Mouse (Mus musculus) kidney, adult 18-20 months (tissue): ENCODE data around the gene Tank.

Source experiments
- DNase-seq: peaks from one replicate; pipeline ENCODE4 v3.0.0; 2021

Tank gene

GRCm38 (mm10) chr2:61580555-61581080, 2.2 kb downstream of the Tank start:
- no peak for DNase-seq

DNA sequence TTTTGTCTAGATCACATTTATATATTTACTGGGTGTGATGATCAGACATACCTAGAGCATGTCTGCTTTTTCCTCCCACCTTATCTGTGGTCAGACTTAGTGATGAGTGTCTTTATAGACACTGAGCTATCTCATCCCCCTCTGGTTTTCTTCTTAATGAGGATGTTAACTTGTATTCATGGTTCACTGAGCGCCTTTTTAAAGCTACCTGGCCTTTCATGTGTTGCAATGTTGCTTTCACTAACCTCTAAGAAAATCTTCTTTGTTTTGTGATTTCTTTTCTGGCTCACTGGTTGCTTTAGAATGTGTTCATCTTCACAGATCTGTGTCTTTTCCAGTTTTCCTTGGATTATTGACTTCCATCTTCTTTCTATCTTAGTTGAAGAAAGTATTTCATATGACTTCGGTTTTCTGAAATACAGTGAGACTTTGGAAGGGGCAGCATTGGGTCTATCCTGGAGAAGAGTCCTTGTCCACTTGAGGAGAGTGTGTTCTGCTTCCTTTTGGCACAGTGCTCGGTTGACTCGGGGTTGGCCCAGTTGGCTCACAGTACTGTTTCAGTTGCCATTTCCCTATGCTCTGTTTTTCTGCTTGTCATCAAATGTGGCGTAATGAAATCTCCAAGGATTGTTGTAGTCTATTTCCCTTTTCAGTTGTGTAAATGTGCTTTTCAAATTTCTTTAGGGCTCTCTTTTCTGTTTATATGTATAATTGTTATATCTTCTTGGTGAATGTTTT, 4.4 kb downstream of the Tank start:
- DNase-seq, result no peak

DNA sequence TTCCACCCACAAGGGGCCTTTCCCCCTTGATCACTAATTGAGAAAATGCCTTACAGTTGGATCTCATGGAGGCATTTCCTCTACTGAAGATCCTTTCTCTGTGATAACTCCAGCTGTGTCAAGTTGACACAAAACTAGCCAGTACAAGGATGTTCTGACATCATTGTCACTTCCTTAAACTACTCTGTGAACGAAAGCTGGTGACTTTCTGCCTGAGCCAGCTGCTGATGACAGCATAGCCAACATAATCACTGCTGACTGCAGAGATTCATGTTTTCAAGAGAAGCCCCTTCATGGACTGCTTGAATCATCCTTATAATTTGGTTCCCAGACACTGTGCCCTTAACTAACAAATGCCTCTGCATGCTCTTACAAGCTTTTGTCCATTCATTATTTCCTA, 7.1 kb downstream of the Tank start:
- DNase-seq, result no peak

DNA sequence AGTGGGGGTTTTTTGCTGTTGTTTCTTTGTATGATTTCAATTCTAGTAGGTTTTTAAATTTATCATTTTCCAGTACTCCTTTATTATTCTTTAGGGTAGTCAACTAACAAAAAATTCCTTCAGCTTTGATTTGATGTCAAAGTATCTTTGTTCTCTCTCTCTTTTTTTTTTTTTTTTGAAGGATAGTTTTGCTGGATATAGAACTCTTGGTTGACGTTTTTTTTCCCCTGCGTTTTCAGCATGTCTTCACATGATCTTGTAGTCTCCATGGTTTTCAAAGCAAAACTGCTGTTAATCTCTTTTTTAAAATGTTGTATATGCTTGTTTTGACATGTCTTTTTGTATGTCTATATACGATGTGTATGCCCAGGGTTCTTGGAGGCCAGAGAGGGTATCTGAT, 7.8 kb downstream of the Tank start:
- no peak for DNase-seq

- no peak for DNase-seq
Measured at GRCm38 (mm10) chr2:61590751-61591150, 12.4 kb downstream of the Tank start.

GRCm38 (mm10) chr2:61592095-61592494, 13.7 kb downstream of the Tank start:
- no peak for DNase-seq

DNA sequence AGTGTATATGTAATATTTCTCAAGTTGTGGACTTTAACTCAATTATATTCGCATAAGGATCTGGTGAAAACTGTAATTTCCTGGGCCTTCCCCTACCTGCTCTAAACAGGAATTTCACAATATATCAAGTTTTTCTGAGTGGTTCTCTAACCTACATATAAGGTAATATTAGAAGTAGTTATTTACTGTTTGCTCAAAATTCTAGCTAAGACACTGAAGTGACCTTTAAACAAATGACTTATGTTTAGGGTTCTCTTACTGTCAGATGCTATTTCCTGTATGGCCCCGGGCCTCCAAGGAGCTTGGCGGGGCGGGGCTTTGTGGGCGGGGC, 14.3 kb downstream of the Tank start:
- DNase-seq, result no peak

DNA sequence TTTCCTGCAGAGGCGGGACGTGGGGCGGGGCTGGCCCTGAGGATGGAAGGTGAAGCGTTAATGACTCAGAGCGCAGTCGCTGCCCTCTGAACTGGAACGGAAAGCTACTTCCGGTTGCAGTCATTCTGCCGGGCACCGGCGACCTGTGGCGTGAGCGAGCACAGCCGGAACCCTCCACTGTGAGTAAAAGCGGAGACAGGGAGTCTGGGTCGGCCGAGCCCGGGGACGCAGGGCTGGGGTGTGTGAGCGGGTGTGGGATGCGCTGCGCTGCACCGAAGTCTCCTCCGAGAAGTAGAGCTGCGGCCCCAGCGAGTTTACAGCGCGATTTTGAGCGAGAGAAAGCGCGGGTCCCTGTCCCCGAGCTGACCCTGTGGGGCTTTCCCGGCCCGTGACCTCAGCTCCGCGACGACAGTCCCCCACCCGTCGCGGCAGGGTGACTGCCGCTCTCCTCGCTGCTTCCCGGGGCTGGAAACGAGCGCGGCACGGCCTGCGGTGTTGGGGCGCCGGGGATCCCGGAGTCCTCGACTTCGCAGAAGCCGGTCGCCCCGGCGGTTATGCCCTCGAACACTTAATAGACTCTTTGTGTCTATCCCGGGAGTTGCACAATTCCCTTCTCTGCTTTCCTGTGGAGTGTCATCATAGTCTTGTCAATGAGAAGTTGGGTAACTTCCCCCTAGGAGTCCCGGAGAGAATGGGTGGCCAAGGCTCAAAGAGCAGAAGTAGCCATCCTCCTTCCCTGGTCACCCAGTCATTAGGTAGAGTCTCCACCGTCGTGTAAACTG, 14.8 kb downstream of the Tank start:
- DNase-seq, result peak; percentile 96

DNA sequence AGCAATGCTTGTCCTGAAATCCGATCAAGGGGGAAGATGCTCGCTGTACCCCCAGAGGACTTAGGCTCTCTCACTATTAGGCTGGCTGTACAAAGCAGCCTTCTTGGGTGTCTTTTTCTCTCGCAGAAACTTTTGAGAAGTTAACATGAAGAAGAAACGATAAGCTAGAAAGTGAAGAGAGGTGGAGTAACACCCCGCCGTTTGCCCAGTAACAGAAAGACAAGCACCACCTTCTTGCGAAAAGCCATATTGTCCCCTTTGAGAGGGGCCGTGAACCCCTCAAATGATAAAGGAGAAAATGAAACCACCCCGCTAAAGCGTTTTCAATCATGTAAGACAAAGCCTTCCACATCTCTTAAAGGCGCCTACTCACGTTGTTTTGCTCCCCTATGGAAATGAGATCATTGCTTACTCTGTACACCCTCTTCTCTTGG, 15.5 kb downstream of the Tank start:
- DNase-seq, result no peak

GRCm38 (mm10) chr2:61599730-61600129, 21.3 kb downstream of the Tank start:
- no peak for DNase-seq

DNA sequence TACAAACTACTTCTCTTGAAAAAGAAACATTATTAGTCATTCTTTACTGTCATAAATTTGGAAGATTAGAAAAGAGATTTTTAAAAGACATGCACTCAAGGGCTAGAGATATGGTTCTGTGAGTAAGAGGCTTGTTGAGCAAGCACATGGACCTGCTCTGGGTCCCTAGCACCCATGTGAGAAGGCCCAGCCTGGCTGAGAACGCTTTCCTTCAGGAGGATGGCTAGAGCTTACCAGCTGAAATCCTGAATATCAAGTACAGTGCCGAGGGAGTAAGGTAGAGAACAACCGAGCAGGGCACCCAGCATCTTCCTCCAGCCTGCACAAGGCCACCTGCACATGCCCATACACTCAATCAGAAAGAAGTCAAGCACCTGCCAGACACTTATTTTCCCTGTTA, 25.1 kb downstream of the Tank start:
- no peak for DNase-seq

- DNase-seq, result no peak
Measured at GRCm38 (mm10) chr2:61606942-61607341, 28.6 kb downstream of the Tank start.

GRCm38 (mm10) chr2:61623996-61624395, 45.6 kb downstream of the Tank start:
- DNase-seq, result no peak

DNA sequence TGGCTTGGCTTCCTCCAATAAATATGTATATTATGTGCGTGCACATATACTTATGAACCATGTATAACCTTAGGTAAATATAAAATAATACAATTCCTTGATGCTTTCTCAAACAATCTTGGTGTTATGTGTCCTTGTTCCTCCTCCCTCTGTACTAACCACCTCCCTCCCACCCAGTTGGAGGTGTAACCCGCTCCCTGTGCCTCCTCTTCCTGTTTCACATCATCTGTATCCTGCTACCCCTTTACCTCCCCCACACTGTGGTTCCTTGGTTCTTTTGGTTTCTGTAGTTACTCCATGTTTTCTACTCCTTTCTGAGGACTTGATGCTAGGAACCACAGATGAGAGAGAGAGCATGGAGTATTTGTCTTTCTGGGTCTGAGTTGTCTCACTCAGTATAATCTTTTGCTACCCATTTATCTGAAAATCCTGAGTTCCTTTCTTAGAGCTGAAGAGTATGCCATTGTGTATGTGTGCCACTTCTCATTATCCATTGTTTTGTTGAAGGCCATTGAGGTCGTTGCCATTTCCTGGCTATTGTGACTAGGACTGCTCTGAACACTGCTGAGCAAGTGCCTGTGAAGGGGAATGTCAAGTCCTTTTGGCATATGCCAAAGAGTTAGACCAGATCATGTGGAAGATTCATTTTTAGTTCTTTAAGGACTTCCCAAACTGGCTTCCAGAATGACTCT, 52.6 kb downstream of the Tank start:
- no peak for DNase-seq

DNA sequence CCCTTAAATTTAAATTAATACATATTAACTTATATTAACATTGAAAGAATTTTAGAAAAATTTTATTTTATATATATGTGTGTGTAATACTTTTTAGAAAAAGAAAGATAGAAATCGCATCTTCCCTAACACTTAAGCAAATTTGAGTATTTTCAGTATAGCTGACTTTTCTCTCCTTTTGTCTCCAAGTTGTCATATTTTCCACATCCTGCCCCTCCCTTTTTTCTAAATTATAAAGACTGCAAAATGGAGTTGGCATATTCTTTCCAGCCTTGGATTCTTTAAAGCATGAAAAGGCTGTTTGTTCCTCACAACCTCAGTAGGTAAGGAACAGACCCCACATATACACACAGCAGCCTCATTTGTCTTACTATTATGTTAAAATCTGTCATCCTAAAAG, 56.7 kb downstream of the Tank start:
- DNase-seq, result no peak

GRCm38 (mm10) chr2:61638182-61638581, 59.8 kb downstream of the Tank start:
- DNase-seq, result no peak

DNA sequence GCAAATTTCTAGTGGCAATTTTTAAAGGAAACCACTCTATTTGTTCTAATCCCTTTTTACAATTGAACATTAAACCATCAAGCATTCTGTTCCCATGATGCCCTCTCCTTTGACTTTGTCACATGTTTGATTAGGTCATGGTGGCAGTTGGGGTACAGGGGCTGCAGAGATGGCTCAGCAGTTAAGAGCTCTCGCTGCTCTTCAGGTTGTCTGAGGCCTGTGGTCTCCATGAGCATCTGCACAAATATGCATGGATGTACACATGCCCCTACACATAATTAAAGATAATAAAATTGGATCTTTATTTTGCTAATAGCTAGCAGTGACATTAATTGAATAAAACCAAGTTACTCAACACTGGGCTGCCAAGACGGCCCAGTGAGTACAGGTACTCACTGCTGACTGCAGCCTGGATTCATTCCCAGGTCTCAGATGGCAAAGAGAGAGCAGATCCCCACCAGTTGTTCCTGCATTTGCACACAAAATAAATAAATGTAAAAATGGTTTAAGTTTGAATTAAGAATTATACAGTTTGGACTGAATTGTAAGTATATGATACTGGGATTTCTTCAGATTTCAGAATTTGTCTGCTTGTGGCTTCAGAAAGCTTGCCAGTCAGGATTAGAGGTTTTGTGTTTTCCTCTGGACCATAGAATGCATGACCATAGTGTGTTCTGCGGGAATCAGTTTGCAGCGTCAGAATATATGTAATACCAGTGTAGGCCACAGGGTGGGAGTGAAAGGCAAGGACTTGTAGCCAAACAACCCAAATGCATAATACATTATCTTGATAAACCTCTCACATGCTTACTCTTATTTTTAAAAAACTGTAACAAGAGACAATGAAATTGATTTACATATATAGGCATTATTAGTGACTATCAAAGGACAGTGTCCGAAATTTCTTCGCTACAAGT, 64.3 kb downstream of the Tank start:
- DNase-seq, result peak; percentile 19

- no peak for DNase-seq
Measured at GRCm38 (mm10) chr2:61651206-61651605, 72.8 kb downstream of the Tank start.

- DNase-seq, result no peak
Measured at GRCm38 (mm10) chr2:61651640-61652039, 73.3 kb downstream of the Tank start.

DNA sequence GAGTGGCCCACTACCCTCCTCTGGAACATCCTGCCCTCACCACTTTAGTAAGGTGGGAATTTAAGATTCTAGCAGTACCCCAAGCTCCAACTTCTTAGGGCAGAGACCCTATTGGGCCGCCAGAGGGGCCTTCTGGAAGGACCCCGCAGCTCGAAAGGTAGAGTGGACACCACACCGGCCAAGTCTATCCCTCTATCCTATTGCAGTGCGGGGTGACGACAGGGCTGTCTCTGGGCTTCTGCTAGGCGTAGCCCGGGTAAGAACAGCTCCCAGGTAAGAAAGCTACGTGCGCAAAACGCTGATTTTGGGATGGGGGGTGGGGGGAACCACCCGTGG, 76.6 kb downstream of the Tank start:
- DNase-seq, result no peak

GRCm38 (mm10) chr2:61655382-61656281, 77.2 kb downstream of the Tank start:
- DNase-seq, result peak; percentile 9
